Mouse (Mus musculus): ENCODE measurements around the gene Ptpre. TPM values are rescaled to one million over a fixed set of nuclear protein-coding genes. Genes with fewer than 3 reads are reported as not detected.

Gene Ptpre
- polyA plus RNA-seq, 1 experiment from 2014 or later = 0.77 TPM

DNA sequence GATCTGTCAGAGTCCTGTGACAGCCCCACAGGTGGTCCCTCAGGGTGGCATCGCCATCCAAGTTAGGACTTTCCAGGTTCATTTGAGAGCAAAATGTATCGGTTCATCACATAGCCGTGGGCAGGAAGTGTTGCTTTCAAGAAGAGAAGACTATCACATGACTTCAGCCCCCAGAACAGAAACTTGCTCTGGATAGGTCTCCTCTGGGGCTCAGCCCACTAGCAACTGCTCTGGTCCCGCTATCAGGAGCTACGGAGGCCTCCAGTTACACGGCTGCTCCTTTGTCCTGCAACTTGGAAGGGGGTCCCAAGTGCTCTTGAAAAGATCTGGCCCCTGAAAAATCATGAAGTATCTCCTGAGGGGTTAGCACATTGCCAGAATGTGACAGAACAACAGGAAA, 109.7 kb downstream of the Ptpre start:
- ATAC-seq (replicated peaks; ENCODE audit: low FRiP score) (no peak), DNase-seq (ENCODE audit: low spot score) (no peak)
- no peak overlapping the region for H3K9ac ChIP-seq (ENCODE audit: low read length)
- no peaks in the 10 kb centered on the region for H3K4me1 ChIP-seq (replicated peaks; ENCODE audit: control insufficient read depth, insufficient read depth, low read length)
- 92% methylated on average over 6 of the region's 6 CpGs for WGBS
- H3K27me3 ChIP-seq (ENCODE audit: control insufficient read depth, insufficient read depth, low read length) = no peaks in the 10 kb centered on the region
- no peaks in the 10 kb centered on the region; the same call in 1 of the 2 replicates for H3K9me3 ChIP-seq (ENCODE audit: control insufficient read depth, low read length)
- no peak overlapping the region for H3K4me2 ChIP-seq (ENCODE audit: low read depth, low read length, severe bottlenecking)
- no peak overlapping the region for H3K27ac ChIP-seq (ENCODE audit: low read depth, low read length)
- H3K4me3 ChIP-seq (ENCODE audit: low read depth, low read length) = no peak overlapping the region
- H3K36me3 ChIP-seq (ENCODE audit: control insufficient read depth, insufficient read depth, low read length) = no peaks in the 10 kb centered on the region

DNA sequence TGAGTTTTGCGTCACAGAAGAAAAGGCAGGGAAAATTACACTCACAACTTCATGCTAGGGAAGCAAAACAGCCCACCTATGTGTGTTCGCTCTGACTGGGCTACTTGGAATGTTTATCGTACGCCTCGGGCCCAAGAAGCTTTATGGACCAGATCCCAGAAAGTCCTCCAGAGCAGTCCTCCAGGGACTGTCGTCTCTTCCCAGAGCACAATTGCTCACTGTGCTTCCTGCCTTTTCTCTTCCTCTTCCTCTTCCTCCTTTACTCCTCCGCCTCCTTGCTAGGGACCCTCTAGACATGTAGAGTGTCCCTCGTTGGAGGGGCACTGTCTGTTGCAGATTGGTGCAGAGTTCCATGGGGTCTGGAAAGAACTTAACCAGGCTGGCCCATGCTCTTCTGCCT, 111.5 kb downstream of the Ptpre start:
- no peak for DNase-seq (ENCODE audit: low spot score)
- H3K27me3 ChIP-seq (ENCODE audit: control insufficient read depth, insufficient read depth, low read length) = no peaks in the 10 kb centered on the region
- no peaks in the 10 kb centered on the region; the same call in 1 of the 2 replicates for H3K9me3 ChIP-seq (ENCODE audit: control insufficient read depth, low read length)
- WGBS = 90% methylated on average over 8 of the region's 8 CpGs
- H3K27ac ChIP-seq (ENCODE audit: low read depth, low read length) = no peak overlapping the region
- H3K9ac ChIP-seq (ENCODE audit: low read length) = no peak overlapping the region
- no peak for ATAC-seq (replicated peaks; ENCODE audit: low FRiP score)
- no peak overlapping the region for H3K4me3 ChIP-seq (ENCODE audit: low read depth, low read length)
- no peak overlapping the region for H3K4me2 ChIP-seq (ENCODE audit: low read depth, low read length, severe bottlenecking)
- H3K36me3 ChIP-seq (ENCODE audit: control insufficient read depth, insufficient read depth, low read length) = no peaks in the 10 kb centered on the region
- H3K4me1 ChIP-seq (replicated peaks; ENCODE audit: control insufficient read depth, insufficient read depth, low read length) = no peaks in the 10 kb centered on the region

DNA sequence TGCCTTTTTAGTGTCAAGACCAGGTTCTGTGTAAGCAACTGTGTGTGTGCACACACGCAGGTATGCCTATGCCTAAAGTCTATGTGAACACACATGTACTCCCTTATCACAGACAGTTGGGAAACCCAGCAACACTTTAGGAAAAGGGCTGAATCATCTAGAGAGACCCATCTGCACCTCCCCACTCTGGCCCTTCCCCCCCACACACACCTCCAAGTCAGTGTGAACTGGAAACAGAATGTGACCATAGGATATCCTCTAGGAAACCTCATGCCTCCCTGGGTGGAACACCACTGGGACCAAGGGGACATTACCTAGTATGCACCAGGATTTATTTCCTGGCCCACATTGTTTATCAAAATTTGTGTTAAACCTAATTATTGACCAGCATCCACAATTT, 112.0 kb downstream of the Ptpre start:
- Histone ChIP-seq H3K36me3 (ENCODE audit: control insufficient read depth, insufficient read depth, low read length) (no peaks in the 10 kb centered on the region), H3K4me2 (ENCODE audit: low read depth, low read length, severe bottlenecking) (no peak overlapping the region), H3K27ac (ENCODE audit: low read depth, low read length) (no peak overlapping the region), H3K4me3 (ENCODE audit: low read depth, low read length) (no peak overlapping the region), H3K9me3 (ENCODE audit: control insufficient read depth, low read length) (no peaks in the 10 kb centered on the region; the same call in 1 of the 2 replicates), H3K4me1 (replicated peaks; ENCODE audit: control insufficient read depth, insufficient read depth, low read length) (no peaks in the 10 kb centered on the region), H3K9ac (ENCODE audit: low read length) (no peak overlapping the region), H3K27me3 (ENCODE audit: control insufficient read depth, insufficient read depth, low read length) (no peaks in the 10 kb centered on the region)
- 87% methylated on average over 1 of the region's 1 CpGs for WGBS
- no peak for DNase-seq (ENCODE audit: low spot score)
- no peak for ATAC-seq (replicated peaks; ENCODE audit: low FRiP score)

DNA sequence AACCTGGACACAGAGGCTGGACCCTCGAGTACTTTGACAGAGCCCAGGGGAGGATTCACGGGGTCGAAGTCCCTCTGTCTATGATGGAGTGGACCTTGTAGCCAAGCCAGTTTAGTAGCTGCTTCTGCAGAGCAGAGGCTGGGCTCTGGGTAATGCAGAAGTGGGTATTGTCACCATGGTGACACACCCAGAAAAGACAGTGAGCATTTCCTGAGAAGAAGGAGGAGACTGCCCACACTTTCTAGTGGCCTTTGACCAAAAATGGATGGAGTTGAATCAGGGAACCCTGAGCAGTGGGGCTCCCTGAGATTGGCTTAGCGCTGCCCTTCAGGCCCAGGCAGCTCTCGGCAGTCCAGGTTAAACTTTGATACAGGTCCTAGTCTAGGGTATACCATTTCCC, 112.8 kb downstream of the Ptpre start:
- no peak overlapping the region for H3K4me2 ChIP-seq (ENCODE audit: low read depth, low read length, severe bottlenecking)
- no peaks in the 10 kb centered on the region for H3K27me3 ChIP-seq (ENCODE audit: control insufficient read depth, insufficient read depth, low read length)
- 87% methylated on average over 5 of the region's 5 CpGs for WGBS
- no peaks in the 10 kb centered on the region; the same call in 1 of the 2 replicates for H3K9me3 ChIP-seq (ENCODE audit: control insufficient read depth, low read length)
- no peak overlapping the region for H3K4me3 ChIP-seq (ENCODE audit: low read depth, low read length)
- H3K27ac ChIP-seq (ENCODE audit: low read depth, low read length) = no peak overlapping the region
- H3K9ac ChIP-seq (ENCODE audit: low read length) = no peak overlapping the region
- no peaks in the 10 kb centered on the region for H3K36me3 ChIP-seq (ENCODE audit: control insufficient read depth, insufficient read depth, low read length)
- ATAC-seq (replicated peaks; ENCODE audit: low FRiP score) (no peak), DNase-seq (ENCODE audit: low spot score) (no peak)
- no peaks in the 10 kb centered on the region for H3K4me1 ChIP-seq (replicated peaks; ENCODE audit: control insufficient read depth, insufficient read depth, low read length)

DNA sequence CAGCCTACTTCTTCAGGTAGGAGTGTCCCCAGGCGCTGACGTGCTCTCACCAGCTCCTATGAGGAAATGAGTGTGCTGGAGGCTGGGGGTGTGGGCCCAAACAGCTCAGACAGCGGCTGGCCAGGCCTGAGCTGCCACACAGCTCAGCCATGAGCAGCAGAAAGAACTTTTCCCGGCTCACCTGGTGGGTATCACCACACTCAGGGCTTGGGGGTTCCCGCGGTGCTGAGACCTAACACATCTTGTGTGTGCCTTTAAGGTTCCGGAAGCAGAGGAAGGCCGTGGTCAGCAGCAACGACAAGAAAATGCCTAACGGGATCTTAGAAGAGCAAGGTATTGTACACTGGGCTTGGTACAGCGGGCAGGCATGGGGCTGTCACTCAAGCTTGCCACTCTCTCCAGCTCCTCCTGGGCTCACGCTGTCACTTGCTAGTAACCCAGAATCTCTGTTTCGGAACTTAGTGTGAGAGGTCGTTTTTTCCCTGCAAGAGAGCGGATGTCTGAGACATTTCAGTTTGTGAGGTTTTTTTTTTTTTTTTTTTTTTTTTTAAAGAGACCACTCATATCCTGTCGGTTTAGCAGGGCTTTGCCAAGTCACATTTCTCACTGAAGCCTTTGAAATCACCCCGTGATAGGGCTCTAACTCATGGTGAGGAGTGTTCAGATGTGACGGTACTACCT, 114.7 kb downstream of the Ptpre start:
- Histone ChIP-seq H3K36me3 (ENCODE audit: control insufficient read depth, insufficient read depth, low read length) (no peaks in the 10 kb centered on the region), H3K9ac (ENCODE audit: low read length) (no peak overlapping the region), H3K27me3 (ENCODE audit: control insufficient read depth, insufficient read depth, low read length) (no peaks in the 10 kb centered on the region), H3K4me3 (ENCODE audit: low read depth, low read length) (no peak overlapping the region), H3K9me3 (ENCODE audit: control insufficient read depth, low read length) (no peaks in the 10 kb centered on the region; the same call in 1 of the 2 replicates), H3K4me1 (replicated peaks; ENCODE audit: control insufficient read depth, insufficient read depth, low read length) (no peaks in the 10 kb centered on the region), H3K27ac (ENCODE audit: low read depth, low read length) (no peak overlapping the region), H3K4me2 (ENCODE audit: low read depth, low read length, severe bottlenecking) (no peak overlapping the region)
- 76% methylated on average over 18 of the region's 18 CpGs for WGBS
- ATAC-seq (replicated peaks; ENCODE audit: low FRiP score) (no peak), DNase-seq (ENCODE audit: low spot score) (no peak)

DNA sequence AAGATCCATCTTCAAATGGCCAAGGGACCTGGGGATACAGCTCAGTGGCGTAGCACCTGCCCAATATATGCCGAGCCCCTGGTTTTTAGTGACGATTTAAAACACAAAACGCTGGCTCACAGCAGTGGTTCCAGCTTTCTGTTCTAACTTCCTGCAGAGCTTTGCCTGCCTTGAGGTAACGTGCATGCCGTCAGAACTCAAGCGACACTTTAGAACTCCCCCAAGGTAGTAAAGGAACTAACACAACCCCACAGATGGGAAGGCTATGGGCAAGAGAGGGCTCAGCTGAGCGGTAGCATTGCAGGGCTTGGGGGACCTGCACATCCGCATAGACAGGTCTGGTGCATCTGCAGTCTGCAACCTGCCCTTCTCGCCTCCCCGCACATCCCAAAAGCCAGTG, 115.5 kb downstream of the Ptpre start:
- H3K9ac ChIP-seq (ENCODE audit: low read length) = no peak overlapping the region
- DNase-seq (ENCODE audit: low spot score) (no peak), ATAC-seq (replicated peaks; ENCODE audit: low FRiP score) (no peak)
- H3K27ac ChIP-seq (ENCODE audit: low read depth, low read length) = no peak overlapping the region
- no peaks in the 10 kb centered on the region for H3K27me3 ChIP-seq (ENCODE audit: control insufficient read depth, insufficient read depth, low read length)
- H3K9me3 ChIP-seq (ENCODE audit: control insufficient read depth, low read length) = no peaks in the 10 kb centered on the region; the same call in 1 of the 2 replicates
- H3K36me3 ChIP-seq (ENCODE audit: control insufficient read depth, insufficient read depth, low read length) = no peaks in the 10 kb centered on the region
- no peak overlapping the region for H3K4me2 ChIP-seq (ENCODE audit: low read depth, low read length, severe bottlenecking)
- 69% methylated on average over 11 of the region's 11 CpGs for WGBS
- no peak overlapping the region for H3K4me3 ChIP-seq (ENCODE audit: low read depth, low read length)
- H3K4me1 ChIP-seq (replicated peaks; ENCODE audit: control insufficient read depth, insufficient read depth, low read length) = no peaks in the 10 kb centered on the region

DNA sequence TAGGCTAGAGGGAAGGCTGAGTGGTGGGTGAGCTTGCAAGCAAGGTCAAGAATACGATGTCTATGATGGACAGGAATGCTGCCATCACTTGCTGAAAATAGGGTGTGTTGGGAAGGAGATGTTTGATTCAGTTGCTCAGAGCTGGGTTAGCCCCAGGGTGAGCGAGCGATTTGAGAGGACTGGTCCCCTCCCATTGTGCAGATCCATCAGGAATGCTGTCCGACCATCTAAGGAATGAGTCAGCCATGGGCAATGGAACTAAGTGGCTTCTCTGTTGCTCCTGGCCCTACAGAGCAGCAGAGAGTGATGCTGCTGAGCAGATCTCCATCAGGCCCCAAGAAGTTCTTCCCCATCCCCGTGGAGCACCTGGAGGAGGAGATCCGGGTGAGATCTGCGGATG, 116.3 kb downstream of the Ptpre start:
- H3K27me3 ChIP-seq (ENCODE audit: control insufficient read depth, insufficient read depth, low read length) = no peaks in the 10 kb centered on the region
- H3K27ac ChIP-seq (ENCODE audit: low read depth, low read length) = no peak overlapping the region
- no peak overlapping the region for H3K4me3 ChIP-seq (ENCODE audit: low read depth, low read length)
- H3K9ac ChIP-seq (ENCODE audit: low read length) = no peak overlapping the region
- no peaks in the 10 kb centered on the region for H3K9me3 ChIP-seq (ENCODE audit: control insufficient read depth, low read length)
- H3K36me3 ChIP-seq (ENCODE audit: control insufficient read depth, insufficient read depth, low read length) = no peaks in the 10 kb centered on the region
- no peak for ATAC-seq (replicated peaks; ENCODE audit: low FRiP score)
- no peak for DNase-seq (ENCODE audit: low spot score)
- H3K4me1 ChIP-seq (replicated peaks; ENCODE audit: control insufficient read depth, insufficient read depth, low read length) = no peaks in the 10 kb centered on the region
- WGBS = 84% methylated on average over 7 of the region's 7 CpGs
- H3K4me2 ChIP-seq (ENCODE audit: low read depth, low read length, severe bottlenecking) = no peak overlapping the region

DNA sequence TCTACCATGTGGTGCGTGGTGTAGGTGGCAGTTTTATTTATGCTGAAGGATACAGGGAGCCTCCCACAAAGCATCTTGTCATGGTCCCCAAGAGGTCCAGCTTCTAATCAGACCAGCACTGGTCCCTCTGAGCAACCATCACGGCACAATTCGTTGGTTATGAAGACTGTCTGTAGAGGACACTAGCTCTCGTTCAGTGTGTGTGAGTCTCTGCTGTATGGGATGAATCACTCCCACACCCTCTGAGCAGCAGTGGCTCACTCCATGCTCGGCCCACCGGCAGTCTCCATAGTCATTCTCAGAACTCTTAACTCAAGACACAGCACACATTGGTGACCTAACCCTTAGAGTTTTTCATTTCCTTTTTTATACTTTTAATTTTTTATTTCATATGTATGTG, 117.0 kb downstream of the Ptpre start:
- no peak overlapping the region for H3K27ac ChIP-seq (ENCODE audit: low read depth, low read length)
- no peaks in the 10 kb centered on the region for H3K27me3 ChIP-seq (ENCODE audit: control insufficient read depth, insufficient read depth, low read length)
- no peaks in the 10 kb centered on the region for H3K9me3 ChIP-seq (ENCODE audit: control insufficient read depth, low read length)
- WGBS = 90% methylated on average over 6 of the region's 6 CpGs
- DNase-seq (ENCODE audit: low spot score) (no peak), ATAC-seq (replicated peaks; ENCODE audit: low FRiP score) (no peak)
- H3K4me1 ChIP-seq (replicated peaks; ENCODE audit: control insufficient read depth, insufficient read depth, low read length) = no peaks in the 10 kb centered on the region
- H3K4me3 ChIP-seq (ENCODE audit: low read depth, low read length) = no peak overlapping the region
- H3K4me2 ChIP-seq (ENCODE audit: low read depth, low read length, severe bottlenecking) = no peak overlapping the region
- H3K9ac ChIP-seq (ENCODE audit: low read length) = no peak overlapping the region
- H3K36me3 ChIP-seq (ENCODE audit: control insufficient read depth, insufficient read depth, low read length) = no peaks in the 10 kb centered on the region

DNA sequence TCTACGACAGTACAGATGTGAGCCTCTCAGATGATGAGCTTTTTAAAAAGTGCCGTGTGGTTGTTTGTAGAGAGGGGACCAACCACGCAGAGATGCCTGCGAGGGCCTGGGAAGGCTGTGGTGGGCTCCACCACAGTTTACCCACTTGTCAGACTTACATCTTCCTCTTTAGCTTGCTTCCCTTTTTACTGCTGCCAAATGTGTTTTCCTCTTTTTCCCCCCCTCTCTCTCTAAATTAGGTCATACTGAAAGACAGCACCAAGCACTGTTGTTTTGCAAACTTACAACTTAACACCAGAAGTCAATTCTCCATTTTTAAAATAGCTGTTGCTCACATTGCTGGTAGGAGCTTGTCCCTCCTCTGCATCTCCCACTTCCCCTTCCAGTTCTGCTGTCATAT, 117.8 kb downstream of the Ptpre start:
- no peak for DNase-seq (ENCODE audit: low spot score)
- H3K36me3 ChIP-seq (ENCODE audit: control insufficient read depth, insufficient read depth, low read length) = no peaks in the 10 kb centered on the region
- no peak overlapping the region for H3K4me3 ChIP-seq (ENCODE audit: low read depth, low read length)
- 89% methylated on average over 4 of the region's 4 CpGs for WGBS
- H3K4me1 ChIP-seq (replicated peaks; ENCODE audit: control insufficient read depth, insufficient read depth, low read length) = no peaks in the 10 kb centered on the region
- no peaks in the 10 kb centered on the region for H3K27me3 ChIP-seq (ENCODE audit: control insufficient read depth, insufficient read depth, low read length)
- H3K9ac ChIP-seq (ENCODE audit: low read length) = no peak overlapping the region
- no peak overlapping the region for H3K27ac ChIP-seq (ENCODE audit: low read depth, low read length)
- H3K9me3 ChIP-seq (ENCODE audit: control insufficient read depth, low read length) = no peaks in the 10 kb centered on the region
- ATAC-seq (replicated peaks; ENCODE audit: low FRiP score) = no peak
- no peak overlapping the region for H3K4me2 ChIP-seq (ENCODE audit: low read depth, low read length, severe bottlenecking)

All from forebrain, embryonic 11.5 days (tissue).